Comparison of ENCODE assay signal across 10 mouse cellular contexts in genomic region chr13:109211471-109211870, GRCm38 (mm10).
DNase-seq lines count a peak whose midpoint lies in the region; ATAC-seq lines count a peak whose summit lies in the region.
"Had no signal": no experiment of that assay in that cellular context is flagged by ENCODE, and none has a peak within 500 bp of the region (broad histone marks: within the 10 kb centered on the region; RNA-seq: fewer than 3 reads in every experiment).

No protein-coding gene starts in this region.

- DNase-seq in heart, postnatal 36 days: no peak
- peak; percentile 14 for DNase-seq in 416B (ENCODE audit: low read depth)
- DNase-seq: right cerebral cortex, postnatal 4 days had no signal

- H3K4me2 ChIP-seq in heart, embryonic 15.5 days: peak overlapping the region; percentile 65
- H3K4me2 ChIP-seq in liver, embryonic 15.5 days: peak overlapping the region; percentile 55; the same call in 1 of the 2 replicates
- H3K4me2 ChIP-seq in midbrain, embryonic 16.5 days (ENCODE audit: low read length): no peak overlapping the region

- no peaks in the 10 kb centered on the region for H3K36me3 ChIP-seq in heart, embryonic 15.5 days
- H3K36me3 ChIP-seq in liver, embryonic 15.5 days (replicated peaks): no peaks in the 10 kb centered on the region
- no peaks in the 10 kb centered on the region for H3K36me3 ChIP-seq in midbrain, embryonic 16.5 days (ENCODE audit: control insufficient read depth, insufficient read depth, low read length)
- H3K36me3 ChIP-seq: embryonic facial prominence, embryonic 15.5 days; midbrain, embryonic 10.5 days had no signal

- 0 out of 2 replicates have a peak overlapping the region, but pooled peaks have one; percentile 3 for H3K9ac ChIP-seq in heart, embryonic 15.5 days
- H3K9ac ChIP-seq in liver, embryonic 15.5 days: no peak overlapping the region
- H3K9ac ChIP-seq in midbrain, embryonic 16.5 days (ENCODE audit: low read depth, low read length): no peak overlapping the region
- H3K9ac ChIP-seq: embryonic facial prominence, embryonic 15.5 days had no signal

- H3K4me3 ChIP-seq in heart, embryonic 15.5 days: peak overlapping the region; percentile 42
- H3K4me3 ChIP-seq in brown adipose tissue, adult 24 weeks (ENCODE audit: insufficient read depth, low read depth, low read length): peak overlapping the region; percentile 37
- H3K4me3 ChIP-seq in liver, embryonic 15.5 days (replicated peaks): 0 out of 2 replicates have a peak overlapping the region, but pooled peaks have one; percentile 26
- no peak overlapping the region for H3K4me3 ChIP-seq in midbrain, embryonic 16.5 days (ENCODE audit: low read depth, low read length)
- H3K4me3 ChIP-seq: embryonic facial prominence, embryonic 15.5 days; midbrain, embryonic 10.5 days had no signal

- no peaks in the 10 kb centered on the region for H3K9me3 ChIP-seq in heart, embryonic 15.5 days (replicated peaks)
- no peaks in the 10 kb centered on the region for H3K9me3 ChIP-seq in liver, embryonic 15.5 days (replicated peaks)
- H3K9me3 ChIP-seq in midbrain, embryonic 16.5 days (replicated peaks; ENCODE audit: control insufficient read depth, low read length, poor library complexity, severe bottlenecking): no peaks in the 10 kb centered on the region
- H3K9me3 ChIP-seq: embryonic facial prominence, embryonic 15.5 days; midbrain, embryonic 10.5 days had no signal

- H3K4me1 ChIP-seq in heart, embryonic 15.5 days (replicated peaks): peaks cover 15% of the 10 kb centered on the region
- 0 out of 2 replicates have a peak, but pooled peaks cover 2% of the 10 kb centered on the region for H3K4me1 ChIP-seq in brown adipose tissue, adult 24 weeks (ENCODE audit: control insufficient read depth, insufficient read depth, insufficient read length, low read length)
- peaks cover 11% of the 10 kb centered on the region; the same call in 1 of the 2 replicates for H3K4me1 ChIP-seq in liver, embryonic 15.5 days (replicated peaks)
- no peaks in the 10 kb centered on the region for H3K4me1 ChIP-seq in midbrain, embryonic 16.5 days (ENCODE audit: control insufficient read depth, insufficient read depth, low read length)
- H3K4me1 ChIP-seq: embryonic facial prominence, embryonic 15.5 days; midbrain, embryonic 10.5 days had no signal

- intact Hi-C loops in heart, postnatal 36 days (cut with DNase I): loop anchor here (1.0 to 10.0 kb wide), 4 partner anchors 330 to 865 kb away; no protein-coding TSS in a partner anchor

- no peak for ATAC-seq in heart, embryonic 15.5 days (replicated peaks; ENCODE audit: insufficient number of reproducible peaks, insufficient read depth, low FRiP score, low read depth)
- ATAC-seq in liver, embryonic 15.5 days (ENCODE audit: insufficient read depth): no peak
- no peak for ATAC-seq in megakaryocyte-erythroid progenitor cell, adult 5-6 weeks (replicated peaks; ENCODE audit: low FRiP score, low TSS enrichment, poor library complexity, severe bottlenecking)
- ATAC-seq in midbrain, embryonic 16.5 days: no peak

- H3K27me3 ChIP-seq in heart, embryonic 15.5 days: no peaks in the 10 kb centered on the region
- H3K27me3 ChIP-seq in liver, embryonic 15.5 days: peaks cover 11% of the 10 kb centered on the region; the same call in 1 of the 2 replicates
- H3K27me3 ChIP-seq in midbrain, embryonic 16.5 days (ENCODE audit: control insufficient read depth, insufficient read depth, low read depth, low read length): no peaks in the 10 kb centered on the region
- H3K27me3 ChIP-seq: embryonic facial prominence, embryonic 15.5 days had no signal

- H3K27ac ChIP-seq in heart, embryonic 15.5 days: no peak overlapping the region
- H3K27ac ChIP-seq in brown adipose tissue, adult 24 weeks (replicated peaks; ENCODE audit: low read depth, low read length): no peak overlapping the region
- no peak overlapping the region for H3K27ac ChIP-seq in liver, embryonic 15.5 days (replicated peaks)
- no peak overlapping the region for H3K27ac ChIP-seq in midbrain, embryonic 16.5 days (ENCODE audit: low read length)
- H3K27ac ChIP-seq: embryonic facial prominence, embryonic 15.5 days; midbrain, embryonic 10.5 days had no signal

- 36% methylated on average over 8 of the region's 8 CpGs for WGBS in heart, embryonic 15.5 days
- WGBS in liver, embryonic 15.5 days (ENCODE audit: insufficient replicate concordance): 43% methylated on average over 8 of the region's 8 CpGs
- WGBS in midbrain, embryonic 16.5 days: 71% methylated on average over 8 of the region's 8 CpGs
